Mouse (Mus musculus) hematopoietic multipotent progenitor cell, adult 10-12 weeks (in vitro differentiated cells): Measurements from ENCODE around the gene Ptpn12. TPM values are rescaled to one million over a fixed set of nuclear protein-coding genes. Genes with fewer than 3 reads are reported as not detected.

Source experiments
- polyA plus RNA-seq: library from polyadenylated mRNA; stranded (reverse); fragments of >175 nt; gene quantifications from 2 replicates; pipeline ENCODE4 v1.2.3, GENCODE M21; 2012; ENCODE audit warnings: low replicate concordance

Ptpn12 gene
- 9.1 and 23.0 TPM in 2 replicates for polyA plus RNA-seq

DNA sequence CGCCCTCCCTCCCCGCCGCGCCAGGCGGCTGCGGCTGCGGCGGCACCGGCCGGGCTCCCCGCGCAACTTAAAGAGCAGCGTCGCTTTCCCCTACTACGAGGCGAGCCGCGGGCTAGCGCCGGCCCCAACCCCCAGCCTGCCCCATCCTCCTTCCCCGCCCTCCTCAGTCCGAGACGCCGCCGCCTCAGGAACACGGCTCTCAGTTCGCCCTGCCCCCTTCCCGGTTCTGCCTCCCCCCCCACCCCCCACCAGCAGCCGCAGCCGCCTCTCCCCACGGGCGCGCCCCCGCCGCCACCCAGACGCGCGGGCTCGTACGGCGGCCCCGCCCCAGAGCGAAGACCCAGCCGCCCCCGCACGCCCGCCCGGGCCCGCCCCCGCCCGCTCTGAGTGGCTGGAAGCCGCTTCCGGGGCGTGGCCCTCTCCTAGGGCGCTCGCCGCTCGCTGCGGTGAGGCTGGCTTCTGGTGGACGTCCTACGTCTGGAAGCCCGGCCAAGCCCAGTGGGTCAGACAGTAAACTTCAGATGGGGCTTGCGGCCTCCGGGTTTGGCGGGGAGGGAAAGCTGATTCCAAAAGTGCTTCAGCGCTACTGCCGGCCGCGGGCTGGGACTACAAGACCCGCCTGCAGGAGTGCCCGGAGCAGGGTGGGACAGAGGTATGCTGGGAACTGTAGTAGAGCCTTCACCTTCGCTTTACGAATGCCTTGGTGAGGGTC is at the start of gene Ptpn12:
TSS of gene Ptpn12 (minus strand) at position 92 of the 712 bp plus-strand sequence.

DNA sequence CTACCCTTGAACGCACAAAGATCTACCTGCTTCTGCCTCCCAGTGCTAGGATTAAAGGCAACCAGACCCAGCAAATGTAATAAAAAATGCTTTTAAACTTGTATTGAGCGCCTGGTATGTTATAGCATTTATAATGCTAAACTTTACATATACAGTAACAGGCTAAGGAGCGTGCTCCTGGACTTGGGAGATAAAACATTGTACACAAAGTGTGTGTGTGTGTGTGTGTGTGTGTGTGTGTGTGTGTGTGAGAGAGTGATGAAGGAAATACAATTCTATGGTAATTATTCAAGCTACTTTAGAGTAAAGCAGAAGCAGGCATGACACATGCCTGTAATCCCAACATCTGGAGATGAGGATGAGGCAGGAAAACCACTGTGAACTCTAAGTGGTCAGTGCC is 99.4 kb downstream of the Ptpn12 start, which contains the start of gene Rsbn1l:
TSS of gene Rsbn1l (minus strand) at position 101 of the 400 bp plus-strand sequence.

Other genes starting within 250 kb of the Ptpn12 start
- gene Phtf2, start 173.8 kb downstream of the Ptpn12 start, polyA plus RNA-seq, result 0.67 and 6.4 TPM in 2 replicates
- gene Tmem60, start 173.7 kb downstream of the Ptpn12 start, polyA plus RNA-seq, result 1.7 and 5.1 TPM in 2 replicates
- gene Rsbn1l, start 99.5 kb downstream of the Ptpn12 start, polyA plus RNA-seq, result 18.3 and 29.2 TPM in 2 replicates
- 9.1 and 10.9 TPM in 2 replicates for gene Gsap, start 130.3 kb upstream of the Ptpn12 start, polyA plus RNA-seq